Mouse (Mus musculus) cerebellum, postnatal 10 days (tissue): ENCODE results near the gene Hmgcs2.

Experiments
- DNase-seq, 2 experiments: peaks; one replicate each; pipeline ENCODE4 v3.0.0; 2021; ENCODE audit warnings: mixed read lengths in 2 of 2

Gene Hmgcs2

GRCm38 (mm10) chr3:98339097-98339705, 59.0 kb downstream of the Hmgcs2 start:
- peak; percentile 46 to 57 for DNase-seq

- peak; percentile 76 to 82 for DNase-seq
These were observed 59.5 kb downstream of the Hmgcs2 start, which contains the start of gene Phgdh for GRCm38 (mm10) chr3:98339706-98340109. Phgdh (minus strand) TSS chr3:98339990.

GRCm38 (mm10) chr3:98340818-98341594, 60.8 kb downstream of the Hmgcs2 start:
- no peak for DNase-seq

GRCm38 (mm10) chr3:98343235-98343634, 63.0 kb downstream of the Hmgcs2 start:
- DNase-seq = no peak

- no peak for DNase-seq
These were observed 67.9 kb downstream of the Hmgcs2 start for GRCm38 (mm10) chr3:98348106-98348505.

GRCm38 (mm10) chr3:98348705-98349104, 68.5 kb downstream of the Hmgcs2 start:
- DNase-seq = no peak

- peak; percentile 89 to 93 for DNase-seq
These were observed 73.7 kb downstream of the Hmgcs2 start for GRCm38 (mm10) chr3:98353892-98354291.

- DNase-seq = no peak
These were observed 75.2 kb downstream of the Hmgcs2 start for GRCm38 (mm10) chr3:98355344-98356025.

GRCm38 (mm10) chr3:98356026-98356365, 75.8 kb downstream of the Hmgcs2 start:
- no peak for DNase-seq

GRCm38 (mm10) chr3:98356632-98357370, 76.6 kb downstream of the Hmgcs2 start:
- no peak for DNase-seq
